Mouse (Mus musculus) heart, adult 2 months (tissue): ENCODE measurements around the gene Ints7.

Source experiments
- CTCF ChIP-seq: fragments of 200-600 bp; IDR thresholded peaks from 2 replicates; pipeline ENCODE4 v1.8.1; 2022; ENCODE audit warnings: antibody characterized with exemption, mild to moderate bottlenecking, moderate library complexity
- EP300 ChIP-seq: fragments of 200-500 bp; IDR thresholded peaks from 2 replicates; pipeline ENCODE4 v1.6.1; 2011; ENCODE audit warnings: low read depth, low read length, control low read depth; ENCODE audit not compliant: insufficient read depth
- POLR2A ChIP-seq: fragments of 200-500 bp; IDR thresholded peaks from 2 replicates; pipeline ENCODE4 v1.6.1; 2011; ENCODE audit warnings: mild to moderate bottlenecking, low read depth, low read length, control low read depth; ENCODE audit not compliant: insufficient read depth

DNA sequence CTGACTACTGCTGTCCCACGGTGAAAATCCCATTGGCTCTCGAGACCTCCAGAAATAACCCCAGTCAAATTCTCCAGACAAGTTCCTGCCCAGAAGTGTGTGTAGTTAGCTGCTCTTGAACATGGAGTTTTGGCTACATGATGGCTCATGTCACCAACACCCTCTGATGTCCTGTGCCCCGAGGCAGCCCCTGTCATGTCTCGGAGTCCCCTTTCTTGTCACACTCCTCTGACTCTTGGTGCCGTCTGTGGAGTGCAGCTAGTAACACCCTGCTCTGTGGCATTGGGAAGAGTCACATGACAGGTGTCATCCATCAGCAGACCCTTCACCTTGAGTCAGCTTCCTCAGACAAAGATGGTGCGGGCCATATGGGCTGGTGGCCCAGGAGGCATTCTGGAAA lies 49.6 kb downstream of the Ints7 start:
- no peak for TF ChIP-seq POLR2A
- TF ChIP-seq EP300 = no peak
- no peak for TF ChIP-seq CTCF
